Mouse (Mus musculus) midbrain, embryonic 16.5 days (tissue): ENCODE data around the gene Dennd1a. TPM values are rescaled to one million over a fixed set of nuclear protein-coding genes. Genes with fewer than 3 reads are reported as not detected.
A peak's percentile ranks its signal among the peaks of the same experiment; 100 is the strongest.

Experiments
- ATAC-seq: fragments of 200-750 bp; cut with Nextera tagmentation; 2 replicates; pipeline ENCODE4 v1.8.0; 2017; ENCODE audit warnings: moderate TSS enrichment
- H3K27ac ChIP-seq: fragments of 300-500 bp; sonication (generic); 2 replicates; pipeline ENCODE4 v1.5.1; 2014; ENCODE audit warnings: mild to moderate bottlenecking, low read length, mixed read lengths
- H3K27me3 ChIP-seq: fragments of 300-500 bp; sonication (generic); 2 replicates; pipeline ENCODE4 v1.6.1; 2014; ENCODE audit warnings: low read depth, low read length, mixed read lengths; ENCODE audit not compliant: control insufficient read depth, insufficient read depth
- H3K36me3 ChIP-seq: fragments of 300-500 bp; sonication (generic); 2 replicates; pipeline ENCODE4 v1.6.1; 2014; ENCODE audit warnings: mild to moderate bottlenecking, low read length, moderate library complexity, mixed read lengths; ENCODE audit not compliant: control insufficient read depth, insufficient read depth
- H3K4me1 ChIP-seq: fragments of 300-500 bp; sonication (generic); 2 replicates; pipeline ENCODE4 v1.6.1; 2014; ENCODE audit warnings: mild to moderate bottlenecking, low read length, mixed read lengths; ENCODE audit not compliant: control insufficient read depth, insufficient read depth
- H3K4me2 ChIP-seq: fragments of 300-500 bp; sonication (generic); 2 replicates; pipeline ENCODE4 v1.6.1; 2014; ENCODE audit warnings: mild to moderate bottlenecking, low read length, mixed read lengths
- H3K4me3 ChIP-seq: fragments of 300-500 bp; sonication (generic); 2 replicates; pipeline ENCODE4 v1.5.1; 2014; ENCODE audit warnings: low read depth, mild to moderate bottlenecking, low read length, moderate library complexity, mixed read lengths
- H3K9ac ChIP-seq: fragments of 300-500 bp; sonication (generic); 2 replicates; pipeline ENCODE4 v1.6.1; 2014; ENCODE audit warnings: low read depth, low read length, mixed read lengths
- H3K9me3 ChIP-seq: fragments of 300-500 bp; sonication (generic); replicated peaks from 2 replicates; pipeline ENCODE4 v1.6.1; 2014; ENCODE audit warnings: mild to moderate bottlenecking, low read length, mixed read lengths; ENCODE audit not compliant: control insufficient read depth, poor library complexity, severe bottlenecking
- WGBS: fragments of 180-500 bp; shearing (Covaris S2); extraction: QIAGEN DNeasy Blood & Tissue Kit; methylation state at CpG from one replicate; pipeline ENCODE4 v1.1.7; 2014; 5-methylcytosine and 5-hydroxymethylcytosine counted together
- polyA plus RNA-seq: library from polyadenylated mRNA; unstranded; fragments of >200 nt; fragmentation: Nextera tagmentation; extraction: Ambion mirVana; gene quantifications from 2 replicates; pipeline ENCODE4 v1.2.1, GENCODE M21; 2015

Dennd1a gene
- polyA plus RNA-seq, result 18.9 and 21.7 TPM in 2 replicates

GRCm38 (mm10) chr2:38286733-38287551, at the start of gene Dennd1a:
TSS of gene Dennd1a (minus strand) at chr2:38287390.
- Histone ChIP-seq H3K4me1 (peaks cover 14% of the 10 kb centered on the region), H3K4me3 (peak within 1 kb of the TSS; percentile 88), H3K27ac (peak within 1 kb of the TSS; percentile 91), H3K9me3 (no peaks in the 10 kb centered on the region), H3K4me2 (peak within 1 kb of the TSS; percentile 81), H3K27me3 (no peaks in the 10 kb centered on the region), H3K36me3 (no peaks in the 10 kb centered on the region), H3K9ac (peak within 1 kb of the TSS; percentile 87)
- peak; percentile 94 for ATAC-seq
- WGBS, result under 1% methylated on average over 72 of the region's 81 CpGs

GRCm38 (mm10) chr2:38336606-38337005, 49.4 kb upstream of the Dennd1a start:
- no peaks in the 10 kb centered on the region for H3K9me3 ChIP-seq
- no peaks in the 10 kb centered on the region for H3K36me3 ChIP-seq
- H3K27ac ChIP-seq, result no peak overlapping the region
- no peak for ATAC-seq
- H3K9ac ChIP-seq, result no peak overlapping the region
- peak overlapping the region; percentile 23; the same call in 1 of the 2 replicates for H3K4me2 ChIP-seq
- 3% methylated on average over 17 of the region's 17 CpGs for WGBS
- H3K4me3 ChIP-seq, result no peak overlapping the region
- H3K27me3 ChIP-seq, result peaks cover 35% of the 10 kb centered on the region
- H3K4me1 ChIP-seq, result peaks cover 8% of the 10 kb centered on the region

GRCm38 (mm10) chr2:38333586-38334119, 46.5 kb upstream of the Dennd1a start:
- peak; percentile 36 for ATAC-seq
- H3K4me3 ChIP-seq, result no peak overlapping the region
- no peaks in the 10 kb centered on the region; the same call in 1 of the 2 replicates for H3K4me1 ChIP-seq
- no peak overlapping the region for H3K4me2 ChIP-seq
- 23% methylated on average over 7 of the region's 7 CpGs for WGBS
- H3K27ac ChIP-seq, result no peak overlapping the region
- peaks cover 31% of the 10 kb centered on the region for H3K27me3 ChIP-seq
- H3K36me3 ChIP-seq, result no peaks in the 10 kb centered on the region
- H3K9me3 ChIP-seq, result no peaks in the 10 kb centered on the region
- H3K9ac ChIP-seq, result no peak overlapping the region

GRCm38 (mm10) chr2:38326671-38327070, 39.5 kb upstream of the Dennd1a start:
- ATAC-seq, result no peak
- WGBS, result 70% methylated on average over 1 of the region's 1 CpGs
- H3K27me3 ChIP-seq, result peaks cover 6% of the 10 kb centered on the region; the same call in 1 of the 2 replicates

GRCm38 (mm10) chr2:38323380-38323779, 36.2 kb upstream of the Dennd1a start:
- Histone ChIP-seq H3K36me3 (no peaks in the 10 kb centered on the region), H3K9ac (no peak overlapping the region), H3K4me1 (no peaks in the 10 kb centered on the region), H3K9me3 (no peaks in the 10 kb centered on the region), H3K27me3 (peaks cover 5% of the 10 kb centered on the region; the same call in 1 of the 2 replicates), H3K27ac (no peak overlapping the region), H3K4me2 (no peak overlapping the region), H3K4me3 (no peak overlapping the region)
- ATAC-seq, result no peak
- WGBS, result 61% methylated on average over 8 of the region's 8 CpGs

More at GRCm38 (mm10) chr2:38326671-38327070, 39.5 kb upstream of the Dennd1a start:
- H3K4me1 ChIP-seq, result no peaks in the 10 kb centered on the region
- no peak overlapping the region for H3K4me3 ChIP-seq
- no peaks in the 10 kb centered on the region for H3K9me3 ChIP-seq
- no peak overlapping the region for H3K4me2 ChIP-seq
- H3K9ac ChIP-seq, result no peak overlapping the region
- no peaks in the 10 kb centered on the region for H3K36me3 ChIP-seq
- no peak overlapping the region for H3K27ac ChIP-seq

- H3K36me3 ChIP-seq, result no peaks in the 10 kb centered on the region
- no peaks in the 10 kb centered on the region for H3K9me3 ChIP-seq
- no peak overlapping the region for H3K4me3 ChIP-seq
- 72% methylated on average over 4 of the region's 4 CpGs for WGBS
- no peak overlapping the region for H3K9ac ChIP-seq
- no peak for ATAC-seq
- H3K27ac ChIP-seq, result no peak overlapping the region
- H3K4me1 ChIP-seq, result no peaks in the 10 kb centered on the region
- peaks cover 5% of the 10 kb centered on the region; the same call in 1 of the 2 replicates for H3K27me3 ChIP-seq
- H3K4me2 ChIP-seq, result no peak overlapping the region
Observed at GRCm38 (mm10) chr2:38320911-38321310, 33.7 kb upstream of the Dennd1a start.

- Histone ChIP-seq H3K27me3 (peaks cover 5% of the 10 kb centered on the region; the same call in 1 of the 2 replicates), H3K4me1 (no peaks in the 10 kb centered on the region), H3K9me3 (no peaks in the 10 kb centered on the region), H3K4me3 (no peak overlapping the region), H3K9ac (no peak overlapping the region), H3K27ac (no peak overlapping the region), H3K36me3 (no peaks in the 10 kb centered on the region), H3K4me2 (no peak overlapping the region)
- no peak for ATAC-seq
- 90% methylated on average over 11 of the region's 11 CpGs for WGBS
Observed at GRCm38 (mm10) chr2:38319086-38319485, 31.9 kb upstream of the Dennd1a start.

- Histone ChIP-seq H3K4me3 (no peak overlapping the region), H3K9me3 (no peaks in the 10 kb centered on the region), H3K4me1 (peaks cover 4% of the 10 kb centered on the region; the same call in 1 of the 2 replicates), H3K9ac (no peak overlapping the region), H3K27me3 (no peaks in the 10 kb centered on the region), H3K27ac (no peak overlapping the region), H3K36me3 (no peaks in the 10 kb centered on the region), H3K4me2 (no peak overlapping the region)
- WGBS, result 47% methylated on average over 3 of the region's 3 CpGs
- ATAC-seq, result no peak
Observed at GRCm38 (mm10) chr2:38313399-38313798, 26.2 kb upstream of the Dennd1a start.

GRCm38 (mm10) chr2:38312921-38313320, 25.7 kb upstream of the Dennd1a start:
- WGBS, result 33% methylated on average over 3 of the region's 3 CpGs
- H3K36me3 ChIP-seq, result no peaks in the 10 kb centered on the region
- H3K4me3 ChIP-seq, result no peak overlapping the region
- no peak overlapping the region for H3K4me2 ChIP-seq
- H3K27me3 ChIP-seq, result no peaks in the 10 kb centered on the region
- no peak overlapping the region for H3K27ac ChIP-seq
- H3K4me1 ChIP-seq, result peaks cover 4% of the 10 kb centered on the region; the same call in 1 of the 2 replicates
- H3K9me3 ChIP-seq, result no peaks in the 10 kb centered on the region
- no peak overlapping the region for H3K9ac ChIP-seq
- no peak for ATAC-seq
